Mouse (Mus musculus) olfactory bulb, adult 2 months (tissue): ENCODE results near the gene Nktr.

ENCODE experiments used
- CTCF ChIP-seq: fragments of 200-500 bp; IDR thresholded peaks from 2 replicates; pipeline ENCODE4 v1.5.1; 2012; ENCODE audit warnings: low read depth, mild to moderate bottlenecking, low read length, moderate library complexity; ENCODE audit not compliant: insufficient read depth
- POLR2A ChIP-seq: fragments of 200-500 bp; IDR thresholded peaks from 2 replicates; pipeline ENCODE4 v1.6.1; 2012; ENCODE audit warnings: mild to moderate bottlenecking, low read depth, low read length, moderate library complexity; ENCODE audit not compliant: insufficient read depth

- no peak for TF ChIP-seq POLR2A
- no peak for TF ChIP-seq CTCF
Observed at GRCm38 (mm10) chr9:121778066-121778624, 59.2 kb downstream of the Nktr start.
